Mouse (Mus musculus): ENCODE data around the gene Dmrta1.

DNA sequence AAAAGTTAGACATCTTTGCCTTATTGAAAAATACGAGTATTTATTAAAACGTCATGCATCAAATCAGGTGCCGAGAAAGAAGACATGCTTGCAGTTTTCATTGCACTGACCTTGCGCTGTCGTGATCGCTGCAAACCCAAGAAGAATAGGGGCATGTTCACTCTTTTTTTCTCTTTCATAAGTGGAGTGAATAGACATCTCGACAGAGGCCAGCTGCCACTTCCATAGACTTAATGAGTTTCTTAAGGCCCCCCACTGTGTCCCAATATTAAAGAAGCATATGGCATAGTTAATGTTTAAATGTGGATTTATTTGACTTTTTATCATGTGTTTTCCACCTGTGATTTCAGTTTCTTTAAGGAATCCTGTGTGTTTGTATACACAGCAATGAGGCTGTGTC, 1.3 kb upstream of the Dmrta1 start:
- no peak for TF ChIP-seq CTCF (IDR thresholded peaks at IDR 0.05)
- TF ChIP-seq POLR2A (IDR thresholded peaks at IDR 0.05; ENCODE audit: insufficient read depth, low read depth, low read length), result no peak
- TF ChIP-seq EP300 (IDR thresholded peaks at IDR 0.05; ENCODE audit: insufficient read depth, low read depth, low read length), result no peak
